Comparison of ENCODE assay signal across 8 mouse cellular contexts in genomic region chr6:51432535-51433397, GRCm38 (mm10). TPM values are rescaled to one million over a fixed set of nuclear protein-coding genes. Genes with fewer than 3 reads are reported as not detected.
DNase-seq lines count a peak whose midpoint lies in the region; ATAC-seq and TF ChIP-seq lines count a peak whose summit lies in the region.

Gene Nfe2l3 (plus strand): TSS chr6:51432670.

- peaks cover 51% of the 10 kb centered on the region for H3K27me3 ChIP-seq in forebrain, embryonic 12.5 days
- no peaks in the 10 kb centered on the region for H3K27me3 ChIP-seq in hindbrain, postnatal 0 days (ENCODE audit: insufficient read depth, low read length)
- peaks cover 31% of the 10 kb centered on the region for H3K27me3 ChIP-seq in limb, embryonic 11.5 days (ENCODE audit: control insufficient read depth, insufficient read depth, low read length)
- peaks cover 27% of the 10 kb centered on the region for H3K27me3 ChIP-seq in midbrain, embryonic 11.5 days (ENCODE audit: control insufficient read depth, insufficient read depth, low read length)

- TF ChIP-seq POLR2A in bone marrow macrophage, adult 2 months (IDR thresholded peaks at IDR 0.05; ENCODE audit: borderline replicate concordance, low read depth, low read length), result no peak

- WGBS in forebrain, embryonic 12.5 days, result under 1% methylated on average over 68 of the region's 74 CpGs
- whole genome bisulfite sequencing in hindbrain, postnatal 0 days, result under 1% methylated on average over 74 of the region's 74 CpGs
- 2% methylated on average over 74 of the region's 74 CpGs for WGBS in limb, embryonic 11.5 days
- under 1% methylated on average over 74 of the region's 74 CpGs for WGBS in midbrain, embryonic 11.5 days

- no peaks in the 10 kb centered on the region for H3K9me3 ChIP-seq in ES-E14 (ENCODE audit: control insufficient read depth, insufficient read depth, low read depth, low read length)
- H3K9me3 ChIP-seq in forebrain, embryonic 12.5 days, result no peaks in the 10 kb centered on the region
- no peaks in the 10 kb centered on the region for H3K9me3 ChIP-seq in hindbrain, postnatal 0 days (ENCODE audit: low read length)
- no peaks in the 10 kb centered on the region for H3K9me3 ChIP-seq in limb, embryonic 11.5 days (ENCODE audit: control insufficient read depth, low read length)
- no peaks in the 10 kb centered on the region for H3K9me3 ChIP-seq in midbrain, embryonic 11.5 days (ENCODE audit: control insufficient read depth, low read length)

- H3K27ac ChIP-seq in ES-E14 (ENCODE audit: insufficient read depth, low read depth, low read length, poor library complexity, severe bottlenecking), result no peak within 1 kb of the TSS
- H3K27ac ChIP-seq in bone marrow macrophage, adult 2 months (ENCODE audit: insufficient read depth, low read depth, low read length), result no peak within 1 kb of the TSS
- H3K27ac ChIP-seq in forebrain, embryonic 12.5 days, result no peak within 1 kb of the TSS
- no peak within 1 kb of the TSS for H3K27ac ChIP-seq in hindbrain, postnatal 0 days
- H3K27ac ChIP-seq in limb, embryonic 11.5 days (replicated peaks; ENCODE audit: low read depth, low read length), result no peak within 1 kb of the TSS
- no peak within 1 kb of the TSS for H3K27ac ChIP-seq in midbrain, embryonic 11.5 days (ENCODE audit: low read depth, low read length)

- ATAC-seq in forebrain, embryonic 12.5 days (ENCODE audit: low FRiP score), result peak; percentile 87
- peak; percentile 76 for ATAC-seq in hindbrain, postnatal 0 days
- ATAC-seq in limb, embryonic 11.5 days (ENCODE audit: insufficient number of reproducible peaks, low FRiP score, low TSS enrichment, low read depth), result peak; percentile 64; the same call in 1 of the 2 replicates
- peak; percentile 86 for ATAC-seq in midbrain, embryonic 11.5 days (ENCODE audit: low FRiP score)

- TF ChIP-seq CTCF in bone marrow macrophage, adult 2 months (IDR thresholded peaks at IDR 0.05; ENCODE audit: low read depth, low read length), result no peak
- no peak for TF ChIP-seq CTCF in hindbrain, postnatal 0 days (IDR thresholded peaks at IDR 0.05; ENCODE audit: low read depth)

- H3K4me1 ChIP-seq in ES-E14 (ENCODE audit: control insufficient read depth in 2 of 2, insufficient read depth in 2 of 2, low read length in 2 of 2, poor library complexity in 1 of 2), result peaks cover 4 to 6% of the 10 kb centered on the region in 2 experiments; a peak in 3 of 4 replicates
- no peaks in the 10 kb centered on the region for H3K4me1 ChIP-seq in bone marrow macrophage, adult 2 months (ENCODE audit: control insufficient read depth, insufficient read depth, low read length)
- H3K4me1 ChIP-seq in forebrain, embryonic 12.5 days, result peaks cover 21% of the 10 kb centered on the region
- H3K4me1 ChIP-seq in hindbrain, postnatal 0 days (ENCODE audit: insufficient read depth, low read length), result no peaks in the 10 kb centered on the region
- H3K4me1 ChIP-seq in limb, embryonic 11.5 days (ENCODE audit: control insufficient read depth, insufficient read depth, low read length), result 0 out of 2 replicates have a peak, but pooled peaks cover 4% of the 10 kb centered on the region
- H3K4me1 ChIP-seq in midbrain, embryonic 11.5 days (ENCODE audit: control insufficient read depth, insufficient read depth, low read length), result peaks cover 6% of the 10 kb centered on the region; the same call in 1 of the 2 replicates

- peak within 1 kb of the TSS; percentile 51 for H3K9ac ChIP-seq in ES-E14 (ENCODE audit: insufficient read depth, low read depth, low read length, poor library complexity, severe bottlenecking)
- peak within 1 kb of the TSS; percentile 71 for H3K9ac ChIP-seq in forebrain, embryonic 12.5 days
- peak within 1 kb of the TSS; percentile 66 for H3K9ac ChIP-seq in hindbrain, postnatal 0 days (replicated peaks; ENCODE audit: low read length)
- peak within 1 kb of the TSS; percentile 17 for H3K9ac ChIP-seq in limb, embryonic 11.5 days (ENCODE audit: low read length)
- H3K9ac ChIP-seq in midbrain, embryonic 11.5 days (ENCODE audit: low read length), result peak within 1 kb of the TSS; percentile 63

- H3K36me3 ChIP-seq in ES-E14 (ENCODE audit: control insufficient read depth, insufficient read depth, low read length, poor library complexity, severe bottlenecking), result no peaks in the 10 kb centered on the region
- no peaks in the 10 kb centered on the region for H3K36me3 ChIP-seq in forebrain, embryonic 12.5 days (replicated peaks)
- no peaks in the 10 kb centered on the region for H3K36me3 ChIP-seq in hindbrain, postnatal 0 days (ENCODE audit: insufficient read depth, low read length)
- no peaks in the 10 kb centered on the region for H3K36me3 ChIP-seq in limb, embryonic 11.5 days (ENCODE audit: control insufficient read depth, insufficient read depth, low read length)
- no peaks in the 10 kb centered on the region for H3K36me3 ChIP-seq in midbrain, embryonic 11.5 days (ENCODE audit: control insufficient read depth, insufficient read depth, low read length)

- peak; percentile 70 for DNase-seq in ES-E14 (ENCODE audit: low read depth, low spot score)
- peak; percentile 52 for DNase-seq in hindbrain, postnatal 0 days (ENCODE audit: low spot score)
- DNase-seq in limb, embryonic 11.5 days (ENCODE audit: low spot score), result peak; percentile 80
- DNase-seq in midbrain, embryonic 11.5 days (ENCODE audit: low spot score, missing footprints), result peak; percentile 98
- DNase-seq in spleen, postnatal 10 days (ENCODE audit: low spot score in 2 of 2), result peak; percentile 42 to 79
- no peak for DNase-seq in MN1 (ENCODE audit: low spot score)

- peak within 1 kb of the TSS; percentile 94 for H3K4me2 ChIP-seq in forebrain, embryonic 12.5 days
- H3K4me2 ChIP-seq in hindbrain, postnatal 0 days (ENCODE audit: low read depth, low read length), result peak within 1 kb of the TSS; percentile 71
- H3K4me2 ChIP-seq in limb, embryonic 11.5 days (ENCODE audit: low read depth, severe bottlenecking), result peak within 1 kb of the TSS; percentile 64
- H3K4me2 ChIP-seq in midbrain, embryonic 11.5 days, result peak within 1 kb of the TSS; percentile 93

- in situ Hi-C loops in ES-E14 (cut with MboI; ENCODE audit: low sequenced_read_pairs in 2 of 2, unreplicated experiment in 2 of 2), result no loop called here

- H3K4me3 ChIP-seq in ES-E14 (ENCODE audit: insufficient read depth in 1 of 2, low read depth in 1 of 2, low read length in 2 of 2, poor library complexity in 1 of 2, severe bottlenecking in 1 of 2), result peak within 1 kb of the TSS; percentile 86 to 94
- peak within 1 kb of the TSS; percentile 36 for H3K4me3 ChIP-seq in bone marrow macrophage, adult 2 months (ENCODE audit: insufficient read depth, low read length)
- peak within 1 kb of the TSS; percentile 61 for H3K4me3 ChIP-seq in forebrain, embryonic 12.5 days (replicated peaks)
- H3K4me3 ChIP-seq in hindbrain, postnatal 0 days (ENCODE audit: low read length), result peak within 1 kb of the TSS; percentile 50
- H3K4me3 ChIP-seq in limb, embryonic 11.5 days (ENCODE audit: low read depth, low read length), result peak within 1 kb of the TSS; percentile 40
- peak within 1 kb of the TSS; percentile 58 for H3K4me3 ChIP-seq in midbrain, embryonic 11.5 days (ENCODE audit: low read depth, low read length)

TF ChIP-seq in ES-E14, 5 proteins besides CTCF, POLR2A, EP300 and RAD21:
- TF ChIP-seq HCFC1 (IDR thresholded peaks at IDR 0.05; ENCODE audit: borderline replicate concordance, insufficient read depth, low read length) (no peak), ZNF384 (IDR thresholded peaks at IDR 0.05; ENCODE audit: low read depth, low read length) (no peak), ZC3H11A (IDR thresholded peaks at IDR 0.05; ENCODE audit: borderline replicate concordance, low read depth, low read length) (no peak), CHD2 (IDR thresholded peaks at IDR 0.05; ENCODE audit: low read depth, low read length) (no peak), MAFK (IDR thresholded peaks at IDR 0.05; ENCODE audit: insufficient read depth, low read depth, low read length) (no peak)

RNA-seq across cellular contexts. Expression of gene Nfe2l3, which starts in this region (rescaled TPM):
- total RNA-seq in ES-E14 (2012; rRNA removed), result 1.4 and 3.6 TPM in 2 replicates
- not detected in 2 replicates for polyA plus RNA-seq in bone marrow macrophage, adult 2 months (2012; ENCODE audit: insufficient read depth, insufficient read length, missing spikeins)
- polyA plus RNA-seq in forebrain, embryonic 12.5 days (2016; fragmentation: Nextera tagmentation; extraction: Ambion mirVana), result 2.2 and 2.3 TPM in 2 replicates
- 7.8 and 11.5 TPM in 2 replicates for total RNA-seq in hindbrain, postnatal 0 days (2014; rRNA removed)
- polyA plus RNA-seq in hindbrain, postnatal 0 days (2015; fragmentation: Nextera tagmentation; extraction: Ambion mirVana), result 5.2 and 5.3 TPM in 2 replicates
- polyA plus RNA-seq in limb, embryonic 11.5 days (2014; fragmentation: Nextera tagmentation; extraction: Ambion mirVana), result 0.73 and 1.0 TPM in 2 replicates
- 4.3 and 5.3 TPM in 2 replicates for polyA plus RNA-seq in midbrain, embryonic 11.5 days (2014; fragmentation: Nextera tagmentation; extraction: Ambion mirVana)

Comparison
In these comparisons a context has a peak if more than half of its experiments do, and no peak if none do; other contexts are left out.
1. H3K4me3 ChIP-seq: peak in every context shown above with its lines; median percentile 90 in ES-E14; 61 in forebrain, embryonic 12.5 days; 58 in midbrain, embryonic 11.5 days; 50 in hindbrain, postnatal 0 days; 40 in limb, embryonic 11.5 days; 36 in bone marrow macrophage, adult 2 months.
2. H3K9ac ChIP-seq: peak in every context shown above with its lines; median percentile 71 in forebrain, embryonic 12.5 days; 66 in hindbrain, postnatal 0 days; 63 in midbrain, embryonic 11.5 days; 51 in ES-E14; 17 in limb, embryonic 11.5 days.